Mouse (Mus musculus) testis, adult 2 months (tissue): ENCODE measurements around the gene Sema4d. TPM values are rescaled to one million over a fixed set of nuclear protein-coding genes. Genes with fewer than 3 reads are reported as not detected.

Experiments
- H3K27ac ChIP-seq: fragments of 200-500 bp; 2 replicates; pipeline ENCODE4 v1.5.1; 2012; ENCODE audit warnings: low read depth, low read length; ENCODE audit not compliant: control insufficient read depth, insufficient read depth
- H3K27me3 ChIP-seq: fragments of 200-500 bp; 2 replicates; pipeline ENCODE4 v1.6.1; 2012; ENCODE audit warnings: mild to moderate bottlenecking, low read length, moderate library complexity; ENCODE audit not compliant: control insufficient read depth, insufficient read depth
- H3K36me3 ChIP-seq: fragments of 200-500 bp; 2 replicates; pipeline ENCODE4 v1.6.1; 2012; ENCODE audit warnings: mild to moderate bottlenecking, low read length; ENCODE audit not compliant: control insufficient read depth, insufficient read depth
- H3K4me1 ChIP-seq: fragments of 200-500 bp; 2 replicates; pipeline ENCODE4 v1.6.1; 2012; ENCODE audit warnings: low read length; ENCODE audit not compliant: control insufficient read depth, insufficient read depth
- H3K4me3 ChIP-seq: fragments of 200-500 bp; 2 replicates; pipeline ENCODE4 v1.5.1; 2012; ENCODE audit warnings: low read depth, mild to moderate bottlenecking, low read length, moderate library complexity, mixed read lengths; ENCODE audit not compliant: control insufficient read depth
- CTCF ChIP-seq: fragments of 200-500 bp; IDR thresholded peaks from 2 replicates; pipeline ENCODE4 v1.5.1; 2012; ENCODE audit warnings: low read depth, mild to moderate bottlenecking, inconsistent platforms, low read length, moderate library complexity; ENCODE audit not compliant: control insufficient read depth, insufficient read depth, insufficient replicate concordance
- POLR2A ChIP-seq: fragments of 200-500 bp; IDR thresholded peaks from 2 replicates; pipeline ENCODE4 v1.6.1; 2012; ENCODE audit warnings: low read depth, mild to moderate bottlenecking, inconsistent platforms, low read length, moderate library complexity; ENCODE audit not compliant: control insufficient read depth
- polyA plus RNA-seq: library from polyadenylated mRNA; depleted of rRNA; stranded (reverse); fragments of >200 nt; gene quantifications from 2 replicates; pipeline ENCODE4 v1.2.3, GENCODE M21; 2012

Sema4d gene
- polyA plus RNA-seq, 1 experiment = 1.4 TPM

DNA sequence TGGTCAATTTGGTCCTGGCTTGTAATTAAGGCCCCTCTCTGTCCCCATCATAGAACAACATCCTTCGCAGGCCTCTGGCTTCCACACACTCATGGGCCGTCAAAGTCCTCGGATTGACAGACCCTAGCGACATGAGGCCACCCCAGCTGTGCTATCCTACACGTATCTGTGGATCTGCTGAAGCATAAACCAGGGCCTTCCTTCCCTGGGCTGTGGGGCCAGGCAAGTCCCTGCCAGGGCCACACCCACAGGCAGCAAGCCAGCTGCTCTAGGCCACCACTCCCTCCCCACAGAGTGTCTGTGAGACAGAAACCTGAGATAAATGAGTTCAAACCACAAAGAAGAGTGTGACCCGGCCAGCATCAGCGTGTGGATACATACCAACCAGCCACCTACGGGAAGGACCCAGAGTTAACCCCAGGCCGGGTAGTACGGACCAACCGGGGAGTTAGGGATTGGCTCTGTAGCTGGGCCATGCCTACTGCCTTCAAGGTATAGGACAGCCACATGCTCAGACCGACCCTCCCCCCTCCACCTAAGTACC, 45.5 kb downstream of the Sema4d start:
- Histone ChIP-seq H3K4me1 (peaks cover 9% of the 10 kb centered on the region), H3K4me3 (no peak overlapping the region), H3K36me3 (no peaks in the 10 kb centered on the region), H3K27me3 (no peaks in the 10 kb centered on the region), H3K27ac (no peak overlapping the region)
- no peak for TF ChIP-seq CTCF
- no peak for TF ChIP-seq POLR2A

DNA sequence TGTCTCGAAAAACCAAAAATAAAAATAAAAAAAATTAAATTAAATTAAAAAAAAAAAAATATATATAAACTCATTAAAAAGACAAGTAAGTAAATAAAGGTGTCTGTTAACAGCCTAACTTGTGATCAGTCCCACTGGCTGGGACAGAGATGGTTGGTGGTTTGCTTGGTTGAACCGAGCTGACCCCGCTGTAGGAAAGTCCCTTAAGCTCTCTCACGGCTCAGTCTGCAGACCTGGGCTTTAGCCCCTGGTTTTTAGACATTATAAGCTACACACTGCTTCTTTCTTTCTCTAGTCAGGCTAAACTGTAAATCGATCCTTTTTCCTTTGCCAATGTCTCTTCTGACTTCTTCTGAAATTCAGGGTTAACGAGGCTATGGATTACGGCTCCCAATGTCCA, 46.5 kb downstream of the Sema4d start:
- TF ChIP-seq CTCF = no peak
- no peak for TF ChIP-seq POLR2A
- no peak overlapping the region for H3K27ac ChIP-seq

DNA sequence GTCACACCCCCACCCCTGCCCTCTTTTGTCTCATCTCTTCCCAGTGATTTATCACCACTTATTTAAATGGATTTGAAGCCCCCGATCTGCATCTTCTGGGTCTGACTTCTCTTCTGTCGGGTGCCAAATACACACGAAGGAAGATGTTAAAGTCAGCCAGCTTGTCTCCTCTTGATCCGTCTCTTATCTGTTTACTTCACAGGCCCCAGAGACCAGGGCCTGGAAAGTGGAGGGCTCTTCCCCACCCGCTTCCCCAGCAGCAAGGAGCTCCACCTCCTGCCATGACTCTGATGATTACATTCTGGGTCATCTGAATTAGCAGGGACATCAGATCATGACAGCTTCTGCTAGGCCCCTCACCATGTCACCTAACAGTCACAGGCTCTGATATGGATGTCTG, 47.7 kb downstream of the Sema4d start:
- Histone ChIP-seq H3K27me3 (no peaks in the 10 kb centered on the region), H3K27ac (no peak overlapping the region), H3K36me3 (no peaks in the 10 kb centered on the region), H3K4me3 (no peak overlapping the region), H3K4me1 (peaks cover 9% of the 10 kb centered on the region)
- TF ChIP-seq CTCF (no peak), POLR2A (no peak)

More for the DNA sequence above, 46.5 kb downstream of the Sema4d start:
- Histone ChIP-seq H3K36me3 (no peaks in the 10 kb centered on the region), H3K4me1 (peaks cover 9% of the 10 kb centered on the region), H3K27me3 (no peaks in the 10 kb centered on the region), H3K4me3 (no peak overlapping the region)

DNA sequence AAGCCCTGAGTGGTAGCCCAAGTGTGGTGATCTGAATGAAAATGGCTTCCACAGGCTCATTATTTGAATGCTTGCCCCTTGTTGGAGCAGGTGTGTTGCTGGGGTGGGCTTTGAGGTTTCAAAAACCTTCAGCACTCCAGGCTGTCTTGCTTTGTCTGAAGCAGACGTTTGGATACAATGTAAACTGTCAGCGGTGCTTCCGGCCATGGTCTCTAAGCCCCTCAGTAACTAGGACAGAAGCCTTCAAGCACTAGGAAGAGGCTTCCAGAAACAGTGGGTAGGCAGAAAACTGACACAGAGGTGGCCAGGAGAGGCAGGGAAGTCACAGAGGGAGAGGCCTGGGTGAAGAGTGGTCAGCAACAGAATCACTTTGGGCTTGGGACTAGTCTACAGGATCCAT, 49.7 kb downstream of the Sema4d start:
- TF ChIP-seq POLR2A (no peak), CTCF (no peak)
- Histone ChIP-seq H3K4me3 (no peak overlapping the region), H3K4me1 (peaks cover 9% of the 10 kb centered on the region), H3K27ac (no peak overlapping the region), H3K27me3 (no peaks in the 10 kb centered on the region), H3K36me3 (no peaks in the 10 kb centered on the region)

DNA sequence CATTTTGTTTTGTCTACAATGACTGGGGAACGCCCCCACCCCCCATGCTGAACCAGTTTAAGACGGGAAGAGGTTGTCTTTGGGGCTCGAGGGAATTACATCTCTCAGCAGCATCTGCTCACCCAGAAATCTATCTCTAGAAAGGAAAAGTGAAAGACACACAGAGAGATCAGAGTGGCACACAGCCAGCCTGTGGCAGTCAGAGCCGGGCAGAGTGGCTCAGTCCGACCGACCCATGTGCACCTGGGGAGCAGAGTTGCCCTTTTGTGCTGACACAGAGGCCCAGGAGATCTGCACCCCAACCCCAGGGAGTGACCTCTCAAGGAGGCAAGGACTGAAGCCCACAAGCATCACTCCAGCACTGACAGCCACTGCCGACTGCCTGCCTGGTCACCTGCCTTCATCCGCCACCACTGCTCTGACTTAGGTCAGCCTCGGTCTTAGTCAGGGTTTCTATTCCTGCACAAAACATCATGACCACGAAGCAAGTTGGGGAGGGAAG, 50.9 kb downstream of the Sema4d start:
- Histone ChIP-seq H3K4me3 (no peak overlapping the region), H3K27ac (no peak overlapping the region), H3K27me3 (no peaks in the 10 kb centered on the region), H3K4me1 (peaks cover 9% of the 10 kb centered on the region), H3K36me3 (no peaks in the 10 kb centered on the region)
- no peak for TF ChIP-seq CTCF
- no peak for TF ChIP-seq POLR2A

DNA sequence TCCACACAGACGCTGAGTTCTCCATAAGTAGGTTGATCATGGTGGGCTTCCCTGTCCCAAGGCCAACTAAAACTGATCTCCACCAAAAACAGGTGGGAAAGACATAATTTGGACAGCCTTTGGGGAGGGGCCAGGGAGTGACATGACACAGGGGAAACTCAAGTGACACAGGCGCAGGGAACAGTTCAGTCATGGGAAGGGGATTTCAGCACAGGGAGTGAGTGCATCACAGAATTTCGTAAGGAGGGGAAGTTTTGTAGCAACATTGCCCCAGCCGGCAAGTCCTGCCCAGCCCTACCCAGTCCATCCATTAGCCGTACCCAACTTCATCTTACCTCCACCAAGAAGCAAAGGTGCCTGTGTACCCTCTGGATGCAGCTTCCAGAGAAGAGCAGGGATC, 52.8 kb downstream of the Sema4d start:
- Histone ChIP-seq H3K4me1 (peaks cover 9% of the 10 kb centered on the region), H3K27me3 (no peaks in the 10 kb centered on the region), H3K27ac (no peak overlapping the region), H3K4me3 (no peak overlapping the region), H3K36me3 (no peaks in the 10 kb centered on the region)
- TF ChIP-seq CTCF (no peak), POLR2A (no peak)

DNA sequence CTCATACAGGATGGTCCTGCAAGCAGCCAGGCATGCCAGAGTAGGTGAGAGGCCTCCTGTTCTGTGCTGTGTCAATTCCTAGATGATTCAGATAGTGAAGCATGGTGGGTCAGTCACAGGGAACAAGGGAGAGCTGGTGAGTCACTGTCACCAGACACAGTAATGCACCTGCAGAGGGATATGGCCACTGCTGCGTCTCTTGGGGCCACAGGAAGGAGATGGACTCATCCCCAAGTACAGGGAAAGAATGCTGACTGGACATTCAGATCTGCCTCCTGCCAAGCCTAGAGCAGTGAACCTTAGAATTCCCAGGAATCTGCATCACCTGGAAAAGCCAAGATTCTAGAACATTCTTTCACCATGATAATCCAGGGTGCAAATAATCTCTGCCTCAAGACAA, 53.8 kb downstream of the Sema4d start:
- H3K27ac ChIP-seq = no peak overlapping the region
- peaks cover 5% of the 10 kb centered on the region for H3K4me1 ChIP-seq
- no peak overlapping the region for H3K4me3 ChIP-seq
- no peaks in the 10 kb centered on the region for H3K27me3 ChIP-seq
- H3K36me3 ChIP-seq = no peaks in the 10 kb centered on the region
- no peak for TF ChIP-seq POLR2A
- TF ChIP-seq CTCF = no peak

DNA sequence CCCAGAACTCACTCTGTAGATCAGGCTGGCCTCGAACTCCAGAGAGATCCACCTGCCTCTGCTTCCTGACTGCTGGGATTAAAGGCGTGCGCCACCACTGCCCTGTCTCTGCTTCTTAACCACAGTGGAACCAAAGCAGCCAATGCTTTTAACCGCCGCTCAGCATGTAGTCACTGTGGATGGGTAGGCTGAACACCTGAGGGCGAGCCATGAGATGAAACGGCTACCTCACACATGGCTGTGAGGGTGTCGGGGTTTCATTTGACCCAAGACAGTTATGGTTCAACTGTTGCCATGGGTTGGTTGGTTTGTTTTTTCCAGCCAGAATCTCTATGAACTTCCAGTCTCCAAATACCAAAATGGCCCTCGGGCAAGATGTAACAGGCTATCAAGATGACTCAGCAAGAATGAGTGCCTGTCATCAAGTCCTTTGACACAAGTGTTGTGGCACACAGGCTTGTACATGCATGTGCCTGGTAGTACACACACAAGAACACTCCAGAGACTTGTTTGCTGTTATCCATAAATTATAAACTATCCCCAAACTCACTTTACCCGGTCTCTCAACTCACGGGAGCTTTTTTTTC, 54.9 kb downstream of the Sema4d start:
- no peak for TF ChIP-seq CTCF
- TF ChIP-seq POLR2A = no peak
- Histone ChIP-seq H3K4me1 (peaks cover under 1% of the 10 kb centered on the region), H3K4me3 (no peak overlapping the region), H3K36me3 (no peaks in the 10 kb centered on the region), H3K27ac (no peak overlapping the region), H3K27me3 (no peaks in the 10 kb centered on the region)
